Mouse (Mus musculus): ENCODE results near the gene Hist1h2af.

DNA sequence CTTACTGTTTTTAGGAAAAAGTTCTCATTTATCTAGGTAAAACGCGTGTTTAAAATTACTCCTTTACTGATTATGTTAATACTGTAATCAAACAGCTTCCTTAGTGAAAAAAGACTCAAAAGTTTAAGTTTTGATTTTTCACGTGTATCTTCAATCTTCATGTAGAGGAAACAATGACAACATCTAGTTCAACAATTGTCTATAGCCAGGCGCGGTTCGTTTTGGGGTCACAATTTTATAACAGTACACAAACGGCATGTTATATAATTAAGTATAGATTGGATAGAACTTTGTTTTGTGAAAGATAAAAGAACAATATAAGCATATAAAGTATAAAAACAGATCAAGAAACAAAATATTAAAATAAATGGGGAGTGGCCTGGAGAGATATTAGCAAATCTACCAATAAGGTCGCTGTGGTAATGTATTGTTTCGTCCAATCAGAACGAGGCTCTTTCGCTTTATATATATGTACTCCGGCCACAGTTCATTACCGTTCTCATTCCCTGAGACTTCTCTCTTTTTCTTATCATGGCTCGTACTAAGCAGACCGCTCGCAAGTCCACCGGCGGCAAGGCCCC lies 41.7 kb downstream of the Hist1h2af start, which contains the start of gene Hist1h3d:
- no peak for TF ChIP-seq EP300 (IDR thresholded peaks at IDR 0.05; ENCODE audit: low read depth)
- no peak for TF ChIP-seq CTCF (IDR thresholded peaks at IDR 0.05; ENCODE audit: low read depth)

Measured in heart, postnatal 0 days (tissue).